Mouse (Mus musculus) midbrain, embryonic 14.5 days (tissue): ENCODE measurements at regions not wholly inside any gene's neighbourhood (a gene's known extent, or its start where the extent isn't known, plus 50 kb on each side); places are given as distances from the start of the nearest gene placed in this dataset.
"Not testable (repeated sequence)": the region's sequence is repeated elsewhere in the genome, so short reads cannot be mapped to it uniquely, and the experiment has no call there.

ENCODE experiments used
- ATAC-seq: fragments of 200-750 bp; cut with Nextera tagmentation; 2 replicates; pipeline ENCODE4 v1.8.0; 2017; ENCODE audit warnings: moderate number of reproducible peaks, moderate library complexity; ENCODE audit not compliant: low FRiP score, low TSS enrichment
- DNase-seq: peaks from one replicate; pipeline ENCODE4 v3.0.0-alpha.2; 2015
- H3K27ac ChIP-seq: fragments of 300-500 bp; sonication (generic); replicated peaks from 2 replicates; pipeline ENCODE4 v1.5.1; 2014; ENCODE audit warnings: mild to moderate bottlenecking, low read depth, low read length, moderate library complexity
- H3K27me3 ChIP-seq: fragments of 300-500 bp; sonication (generic); 2 replicates; pipeline ENCODE4 v1.6.1; 2014; ENCODE audit warnings: low read length, control low read depth, mixed read lengths; ENCODE audit not compliant: control insufficient read depth, insufficient read depth
- H3K36me3 ChIP-seq: fragments of 300-500 bp; sonication (generic); 2 replicates; pipeline ENCODE4 v1.6.1; 2014; ENCODE audit warnings: low read length, control low read depth; ENCODE audit not compliant: control insufficient read depth, insufficient read depth
- H3K4me1 ChIP-seq: fragments of 300-500 bp; sonication (generic); 2 replicates; pipeline ENCODE4 v1.6.1; 2014; ENCODE audit warnings: mild to moderate bottlenecking, antibody characterized with exemption, low read length, control low read depth; ENCODE audit not compliant: control insufficient read depth, insufficient read depth
- H3K4me2 ChIP-seq: fragments of 300-500 bp; sonication (generic); 2 replicates; pipeline ENCODE4 v1.6.1; 2014; ENCODE audit warnings: mild to moderate bottlenecking, low read length, moderate library complexity
- H3K4me3 ChIP-seq: fragments of 300-500 bp; sonication (generic); replicated peaks from 2 replicates; pipeline ENCODE4 v1.5.1; 2014; ENCODE audit warnings: low read depth, low read length
- H3K9ac ChIP-seq: fragments of 300-500 bp; sonication (generic); replicated peaks from 2 replicates; pipeline ENCODE4 v1.6.1; 2014; ENCODE audit warnings: mild to moderate bottlenecking, low read length, moderate library complexity
- H3K9me3 ChIP-seq: fragments of 300-500 bp; sonication (generic); 2 replicates; pipeline ENCODE4 v1.6.1; 2016; ENCODE audit warnings: low read length, control low read depth, mixed read lengths; ENCODE audit not compliant: control insufficient read depth
- WGBS: fragments of 180-500 bp; shearing (Covaris S2); extraction: QIAGEN DNeasy Blood & Tissue Kit; methylation state at CpG from one replicate; pipeline ENCODE4 v1.1.7; 2014; 5-methylcytosine and 5-hydroxymethylcytosine counted together

DNA sequence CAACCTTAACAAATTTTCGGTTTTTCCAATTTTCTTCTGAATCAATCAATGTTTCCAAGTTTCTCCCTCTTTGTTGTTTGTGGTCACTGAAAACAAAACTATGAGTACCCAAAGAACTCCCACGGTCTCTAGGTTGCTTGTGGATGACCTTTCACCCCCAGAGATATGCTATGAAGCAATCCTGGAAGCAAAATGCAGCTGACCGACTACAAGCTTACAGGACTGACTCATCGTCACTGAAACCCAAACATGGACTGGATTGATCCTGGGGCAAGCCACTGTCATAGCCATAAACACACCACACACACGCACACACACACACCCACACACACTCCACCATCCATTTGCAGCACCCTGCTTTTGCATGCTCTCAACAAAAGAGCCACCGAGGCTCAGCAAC is 134.7 kb upstream of the Fam3c start:
- Histone ChIP-seq H3K9ac (no peak overlapping the region), H3K4me2 (no peak overlapping the region), H3K36me3 (no peaks in the 10 kb centered on the region), H3K27ac (no peak overlapping the region), H3K4me1 (no peaks in the 10 kb centered on the region), H3K4me3 (no peak overlapping the region), H3K27me3 (no peaks in the 10 kb centered on the region), H3K9me3 (no peaks in the 10 kb centered on the region)
- 94% methylated on average over 6 of the region's 6 CpGs for WGBS
- no peak for DNase-seq
- no peak for ATAC-seq

- Histone ChIP-seq H3K4me2 (no peak overlapping the region), H3K9me3 (no peaks in the 10 kb centered on the region), H3K9ac (no peak overlapping the region), H3K27ac (no peak overlapping the region), H3K4me3 (no peak overlapping the region), H3K27me3 (no peaks in the 10 kb centered on the region), H3K36me3 (no peaks in the 10 kb centered on the region), H3K4me1 (no peaks in the 10 kb centered on the region)
- WGBS, result 77% methylated on average over 3 of the region's 3 CpGs
- ATAC-seq (no peak), DNase-seq (no peak)
These were observed 131.4 kb upstream of the Fam3c start for GRCm38 (mm10) chr6:22487467-22487866.

- H3K4me1 ChIP-seq, result no peaks in the 10 kb centered on the region
- ATAC-seq (no peak), DNase-seq (no peak)
- H3K4me2 ChIP-seq, result no peak overlapping the region
- H3K27ac ChIP-seq, result no peak overlapping the region
- no peaks in the 10 kb centered on the region for H3K27me3 ChIP-seq
- WGBS, result 82% methylated on average over 11 of the region's 11 CpGs
- no peak overlapping the region for H3K4me3 ChIP-seq
- no peaks in the 10 kb centered on the region for H3K9me3 ChIP-seq
- no peaks in the 10 kb centered on the region for H3K36me3 ChIP-seq
- H3K9ac ChIP-seq, result no peak overlapping the region
These were observed 129.9 kb upstream of the Fam3c start for GRCm38 (mm10) chr6:22485828-22486518.

- not testable (repeated sequence) for H3K4me1 ChIP-seq, H3K9ac ChIP-seq, H3K27me3 ChIP-seq, H3K4me2 ChIP-seq, H3K9me3 ChIP-seq, H3K27ac ChIP-seq, H3K36me3 ChIP-seq, ATAC-seq, H3K4me3 ChIP-seq, DNase-seq
- 85% methylated on average over 4 of the region's 4 CpGs for WGBS
These were observed 126.2 kb upstream of the Fam3c start for GRCm38 (mm10) chr6:22482257-22482656.

DNA sequence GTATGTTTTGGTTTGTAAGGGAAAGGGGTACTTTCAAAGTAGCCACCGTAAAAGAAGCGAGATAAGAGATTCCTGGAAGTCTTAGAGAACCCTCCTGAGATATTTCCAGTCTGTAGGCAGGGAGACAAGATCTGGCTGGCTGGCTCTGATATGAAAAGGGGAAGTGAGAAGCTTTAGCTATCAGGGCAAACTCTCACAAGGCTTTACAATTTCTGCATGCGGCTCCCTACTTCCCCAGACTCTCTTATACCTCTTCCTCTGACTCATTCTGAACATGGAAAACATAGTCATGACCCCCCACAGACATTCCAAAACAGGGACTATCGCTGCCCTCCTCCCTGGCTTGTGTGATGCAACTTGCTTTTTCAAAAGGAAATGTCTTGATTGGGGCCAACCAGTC is 118.6 kb upstream of the Fam3c start:
- 93% methylated on average over 4 of the region's 4 CpGs for WGBS
- no peaks in the 10 kb centered on the region for H3K4me1 ChIP-seq
- no peaks in the 10 kb centered on the region for H3K9me3 ChIP-seq
- ATAC-seq, result no peak
- no peaks in the 10 kb centered on the region for H3K36me3 ChIP-seq
- DNase-seq, result no peak
- H3K9ac ChIP-seq, result no peak overlapping the region
- no peak overlapping the region for H3K27ac ChIP-seq
- H3K27me3 ChIP-seq, result no peaks in the 10 kb centered on the region
- H3K4me2 ChIP-seq, result no peak overlapping the region
- H3K4me3 ChIP-seq, result no peak overlapping the region

DNA sequence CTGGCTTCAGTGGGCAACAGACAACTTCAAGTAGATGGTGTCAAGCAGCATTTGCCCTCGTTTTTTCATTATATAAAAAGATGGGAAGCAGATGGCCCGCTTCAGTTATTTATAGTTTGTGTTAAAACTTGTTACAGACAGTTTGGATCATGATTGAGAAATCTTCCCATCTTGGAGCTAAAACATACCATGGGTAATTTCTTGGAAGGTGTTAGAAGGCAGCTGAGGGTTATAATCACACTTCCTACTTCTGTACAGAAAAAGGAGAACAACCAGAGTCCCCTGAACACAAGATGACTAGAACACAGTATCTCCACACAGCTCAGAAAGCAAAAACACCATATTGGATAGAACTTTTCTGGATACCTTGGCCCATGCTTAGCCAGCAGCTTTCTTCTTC is 118.0 kb upstream of the Fam3c start:
- Histone ChIP-seq H3K4me3 (no peak overlapping the region), H3K27me3 (no peaks in the 10 kb centered on the region)
- 78% methylated on average over 2 of the region's 2 CpGs for WGBS

GRCm38 (mm10) chr6:22472400-22472799 is 116.4 kb upstream of the Fam3c start:
- not testable (repeated sequence) for H3K36me3 ChIP-seq, ATAC-seq, DNase-seq, H3K9me3 ChIP-seq, H3K4me2 ChIP-seq, H3K27ac ChIP-seq, H3K4me3 ChIP-seq, H3K27me3 ChIP-seq, H3K4me1 ChIP-seq, H3K9ac ChIP-seq
- WGBS, result 92% methylated on average over 5 of the region's 5 CpGs

More for the DNA sequence above, 118.0 kb upstream of the Fam3c start:
- H3K36me3 ChIP-seq, result no peaks in the 10 kb centered on the region
- H3K4me1 ChIP-seq, result no peaks in the 10 kb centered on the region
- no peak overlapping the region for H3K4me2 ChIP-seq
- H3K9ac ChIP-seq, result no peak overlapping the region
- no peaks in the 10 kb centered on the region for H3K9me3 ChIP-seq
- no peak for ATAC-seq
- no peak for DNase-seq
- no peak overlapping the region for H3K27ac ChIP-seq

- Histone ChIP-seq H3K36me3 (no peaks in the 10 kb centered on the region), H3K9ac (no peak overlapping the region), H3K4me1 (no peaks in the 10 kb centered on the region), H3K4me3 (no peak overlapping the region), H3K27ac (no peak overlapping the region), H3K9me3 (no peaks in the 10 kb centered on the region), H3K27me3 (no peaks in the 10 kb centered on the region), H3K4me2 (no peak overlapping the region)
- ATAC-seq, result no peak
- WGBS, result 89% methylated on average over 11 of the region's 11 CpGs
- DNase-seq, result no peak
These were observed 111.4 kb upstream of the Fam3c start for GRCm38 (mm10) chr6:22467334-22467993.

DNA sequence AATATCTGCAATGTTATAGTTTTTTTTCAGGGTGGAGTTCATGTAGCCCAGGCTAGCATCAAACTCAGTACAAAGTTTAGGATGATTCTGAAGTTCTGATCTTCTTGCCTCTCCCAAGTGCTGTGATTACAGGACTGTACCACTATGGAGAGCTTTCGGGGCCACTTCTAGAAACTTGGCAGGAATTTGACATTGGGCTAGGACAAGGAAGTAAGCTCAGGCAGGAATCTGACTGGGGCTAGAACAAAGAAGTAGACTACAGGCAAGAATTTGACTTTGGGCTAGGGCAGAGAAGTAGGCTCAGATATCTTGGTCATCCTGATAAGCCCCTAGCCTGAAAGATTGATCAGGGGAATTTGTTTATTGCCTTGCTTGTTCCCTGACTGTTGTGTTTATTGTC is 109.9 kb upstream of the Fam3c start:
- ATAC-seq (no peak), DNase-seq (no peak)
- Histone ChIP-seq H3K4me3 (no peak overlapping the region), H3K4me1 (no peaks in the 10 kb centered on the region), H3K9ac (no peak overlapping the region), H3K4me2 (no peak overlapping the region), H3K9me3 (no peaks in the 10 kb centered on the region), H3K27me3 (no peaks in the 10 kb centered on the region), H3K27ac (no peak overlapping the region), H3K36me3 (no peaks in the 10 kb centered on the region)
- 97% methylated on average over 1 of the region's 1 CpGs for WGBS
